Mouse (Mus musculus) olfactory bulb, adult 2 months (tissue): ENCODE data around the gene Clasrp.

Experiments
- CTCF ChIP-seq: fragments of 200-500 bp; IDR thresholded peaks from 2 replicates; pipeline ENCODE4 v1.5.1; 2012; ENCODE audit warnings: low read depth, mild to moderate bottlenecking, low read length, moderate library complexity; ENCODE audit not compliant: insufficient read depth
- POLR2A ChIP-seq: fragments of 200-500 bp; IDR thresholded peaks from 2 replicates; pipeline ENCODE4 v1.6.1; 2012; ENCODE audit warnings: mild to moderate bottlenecking, low read depth, low read length, moderate library complexity; ENCODE audit not compliant: insufficient read depth

GRCm38 (mm10) chr7:19546007-19546406 lies 58.3 kb downstream of the Clasrp start:
- TF ChIP-seq CTCF (no peak), POLR2A (no peak)
